Mouse (Mus musculus) neutrophil, adult 65 days (primary cell): Measurements from ENCODE around the gene Slc25a1. TPM values are rescaled to one million over a fixed set of nuclear protein-coding genes. Genes with fewer than 3 reads are reported as not detected.

ENCODE experiments used
- total RNA-seq: library from RNA; stranded (reverse); gene quantifications from 2 replicates; pipeline ENCODE4 v1.2.4, GENCODE M21; 2023

The Slc25a1 gene
- 8.8 and 12.8 TPM in 2 replicates for total RNA-seq

DNA sequence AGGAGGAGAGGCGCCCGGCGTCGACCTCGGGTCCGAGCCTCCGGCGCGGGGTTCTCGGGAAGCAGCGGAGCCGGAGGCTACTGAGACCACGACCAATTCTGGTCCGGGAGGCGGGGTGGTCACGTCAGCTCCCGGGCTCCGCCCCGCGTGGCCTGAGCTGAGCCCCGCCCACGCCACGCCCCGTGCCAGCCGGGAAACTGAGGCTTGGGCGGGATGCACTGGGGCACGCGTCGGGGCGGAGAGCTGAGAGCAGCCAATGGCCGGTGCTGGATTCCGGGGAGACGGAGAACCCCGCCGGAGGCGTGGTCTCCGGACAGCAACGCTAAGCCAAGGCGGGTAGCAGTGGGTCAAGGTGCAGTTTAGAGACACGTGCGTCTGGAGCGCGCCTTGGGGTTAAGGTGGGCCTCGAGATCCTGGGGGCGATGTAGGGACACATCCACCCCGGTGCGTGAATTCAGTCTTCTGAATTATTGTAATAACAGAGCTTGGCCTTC, at the start of gene Slc25a1:
Slc25a1 (minus strand) TSS at position 133 of the 494 bp plus-strand sequence.

DNA sequence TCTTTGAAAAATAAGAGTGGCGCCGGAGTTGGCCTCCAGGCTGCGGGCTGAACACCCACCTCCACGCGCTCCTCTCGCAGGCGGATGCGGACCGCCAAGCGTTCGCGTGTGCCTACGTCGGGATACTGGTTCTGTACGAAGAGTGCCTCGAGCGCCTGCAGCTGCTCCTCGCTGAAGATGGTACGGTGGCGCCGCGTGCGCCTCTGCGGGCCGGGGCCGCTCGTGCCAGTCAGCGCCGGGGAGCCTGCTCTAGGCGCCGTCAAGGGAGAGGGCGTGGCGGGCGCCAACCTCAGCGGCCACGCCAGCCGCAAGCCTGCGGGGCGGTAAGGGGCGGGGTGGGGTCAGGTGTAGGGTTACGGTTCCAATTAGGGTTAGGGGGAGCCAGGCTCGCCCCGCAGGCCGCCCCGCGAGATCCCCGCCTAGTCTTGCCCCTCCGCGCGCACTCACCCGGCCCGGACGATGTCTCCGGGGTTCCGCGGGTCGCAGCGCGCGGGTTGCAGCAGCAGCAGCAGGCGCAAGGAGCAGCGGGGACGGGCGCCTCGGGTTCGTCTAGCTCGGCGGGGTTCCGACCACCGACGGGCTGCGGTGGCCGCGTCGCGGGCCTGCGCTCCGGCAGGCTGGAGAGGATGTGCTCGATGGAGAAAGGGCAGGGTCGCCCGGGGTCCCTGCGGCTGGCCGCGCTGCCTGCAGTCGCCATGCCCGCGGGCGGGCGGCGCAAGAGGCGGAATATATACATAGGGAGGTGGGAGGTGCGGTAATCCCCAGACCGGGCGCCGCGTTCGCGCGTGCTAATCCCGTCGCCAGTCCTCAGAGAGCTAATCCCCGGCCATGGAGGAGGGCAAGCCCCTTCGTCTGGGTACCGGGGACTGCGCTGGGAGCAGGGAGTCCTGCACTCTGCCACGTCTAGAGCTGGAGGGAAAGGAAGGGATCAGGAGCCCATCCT, 13.4 kb downstream of the Slc25a1 start, which contains the start of gene Gsc2:
Gsc2 (minus strand) TSS at position 753 of the 943 bp plus-strand sequence.

GRCm38 (mm10) chr16:17911052-17911595, 16.9 kb downstream of the Slc25a1 start, which contains the start of gene Ess2:
TSS of gene Ess2 (minus strand) at chr16:17911348.

GRCm38 (mm10) chr16:17898462-17898861, 29.6 kb downstream of the Slc25a1 start, which contains the start of the genes Dgcr2 and Tssk2:
TSS of gene Dgcr2 (minus strand) at chr16:17898562.
TSS of gene Tssk2 (plus strand) at chr16:17898637.

DNA sequence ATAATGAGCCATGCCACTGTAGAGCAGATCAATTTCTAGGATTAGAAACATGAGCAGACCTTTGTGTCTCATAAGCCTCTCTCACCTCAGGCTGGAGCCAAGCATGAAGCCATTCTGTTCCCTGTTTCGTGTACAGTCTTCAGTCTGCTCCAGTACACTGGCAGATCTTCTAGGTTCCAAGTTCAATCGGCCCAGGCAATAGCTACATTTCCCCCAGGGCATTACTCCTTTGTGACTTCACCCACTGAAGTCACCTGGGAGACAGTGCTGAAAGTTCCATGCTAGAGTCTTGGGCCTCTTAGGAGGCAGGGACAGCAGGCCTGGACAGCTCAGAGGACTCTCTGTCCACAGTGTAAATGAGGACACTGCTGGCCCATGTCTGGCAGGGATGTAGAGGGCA, 34.1 kb downstream of the Slc25a1 start, which contains the start of gene Tssk1:
Tssk1 (plus strand) TSS at position 301 of the 400 bp plus-strand sequence.

GRCm38 (mm10) chr16:17891567-17891959, 36.5 kb downstream of the Slc25a1 start, which contains the start of gene Gm20518:
TSS of gene Gm20518 (minus strand) at chr16:17891671.

Other genes starting within 250 kb of the Slc25a1 start
- gene Med15, start 195.3 kb downstream of the Slc25a1 start, total RNA-seq: 68.2 and 84.3 TPM in 2 replicates
- 6.2 and 6.7 TPM in 2 replicates for gene Klhl22, start 168.6 kb downstream of the Slc25a1 start, total RNA-seq
- gene Scarf2, start 130.9 kb downstream of the Slc25a1 start, total RNA-seq: 0.25 TPM in 1 of 2 replicates, not detected in the other
- not detected in 2 replicates for gene B830017H08Rik, start 95.1 kb downstream of the Slc25a1 start, total RNA-seq
- gene Car15, start 89.9 kb downstream of the Slc25a1 start, total RNA-seq: 1.9 and 3.6 TPM in 2 replicates
- gene Gm20518, start 36.5 kb downstream of the Slc25a1 start, total RNA-seq: 0.45 and 1.0 TPM in 2 replicates
- not detected in 2 replicates for gene Tssk1, start 34.0 kb downstream of the Slc25a1 start, total RNA-seq
- 28.0 and 40.9 TPM in 2 replicates for gene Dgcr2, start 29.7 kb downstream of the Slc25a1 start, total RNA-seq
- not detected in 2 replicates for gene Tssk2, start 29.6 kb downstream of the Slc25a1 start, total RNA-seq
- 33.3 and 50.8 TPM in 2 replicates for gene Ess2, start 16.9 kb downstream of the Slc25a1 start, total RNA-seq
- gene Gsc2, start 13.2 kb downstream of the Slc25a1 start, total RNA-seq: not detected in 2 replicates
- gene Vpreb2, start 52.2 kb upstream of the Slc25a1 start, total RNA-seq: 1.2 TPM in 1 of 2 replicates, not detected in the other
- 7.3 and 10.1 TPM in 2 replicates for gene Dgcr6, start 124.6 kb upstream of the Slc25a1 start, total RNA-seq
- 7.2 and 8.8 TPM in 2 replicates for gene Prodh, start 162.0 kb upstream of the Slc25a1 start, total RNA-seq
- 0.20 TPM in 1 of 2 replicates, not detected in the other for gene Rtn4r, start 199.4 kb upstream of the Slc25a1 start, total RNA-seq